Mouse (Mus musculus) ES-E14 (cell line): ENCODE measurements around the gene Irak4.

Source experiments
- CHD2 ChIP-seq: IDR thresholded peaks from 2 replicates; pipeline ENCODE4 v1.6.1; 2014; ENCODE audit warnings: mild to moderate bottlenecking, low read depth, low read length, inconsistent platforms
- ZNF384 ChIP-seq: IDR thresholded peaks from 2 replicates; pipeline ENCODE4 v1.6.1; 2012; ENCODE audit warnings: low read depth, low read length, inconsistent platforms

GRCm38 (mm10) chr15:94503451-94504215 is 39.8 kb upstream of the Irak4 start:
- TF ChIP-seq CHD2: no peak
- TF ChIP-seq ZNF384: no peak
